Mouse (Mus musculus): Measurements from ENCODE around the gene Slc8a1. TPM values are rescaled to one million over a fixed set of nuclear protein-coding genes. Genes with fewer than 3 reads are reported as not detected.

Gene Slc8a1
- total RNA-seq (2023), result 100 to 1,000 TPM; 160 to 164 TPM

DNA sequence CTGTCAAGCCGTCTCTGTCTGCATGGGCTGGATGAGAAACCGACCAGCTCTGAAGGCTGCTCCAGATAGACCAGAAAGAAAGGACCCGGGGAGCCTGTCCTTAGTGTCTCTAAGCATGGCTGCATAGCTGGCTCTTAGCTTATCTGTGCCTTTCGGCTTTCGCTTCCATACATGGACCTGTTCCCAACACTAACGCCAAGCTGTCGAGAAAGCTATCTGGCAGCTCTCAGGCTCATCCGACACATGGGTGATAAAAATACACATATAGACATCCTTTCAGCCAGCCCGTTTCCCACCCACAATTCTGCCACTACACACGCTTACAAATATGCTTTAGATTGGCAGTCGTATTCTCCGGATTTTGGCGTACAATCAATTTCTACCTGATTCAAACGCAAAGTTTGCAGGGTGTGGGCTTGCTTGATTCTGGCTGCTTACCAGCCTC, at the start of gene Slc8a1:
Slc8a1 (minus strand) TSS at position 67 of the 445 bp plus-strand sequence.

DNA sequence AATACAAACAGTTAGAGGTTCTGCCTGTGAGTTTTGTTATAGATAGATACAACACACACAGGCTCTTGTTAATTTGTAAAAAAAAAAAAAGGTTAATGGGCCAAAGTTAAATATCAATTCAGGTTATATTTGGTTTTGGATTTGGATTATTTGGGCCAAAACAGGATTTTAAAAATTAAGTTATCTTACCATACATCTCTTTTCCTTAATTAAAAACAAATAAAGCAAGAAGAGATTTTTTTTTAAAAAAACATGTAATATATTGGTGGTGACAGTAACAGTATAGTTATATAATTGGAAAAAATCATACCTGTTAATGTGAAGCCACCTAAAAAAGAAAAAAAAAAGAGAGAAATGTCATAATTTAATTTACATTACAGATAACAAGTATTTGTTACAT, 296.7 kb downstream of the Slc8a1 start, which contains the start of gene Gm11096:
Gm11096 (plus strand) TSS at position 301 of the 400 bp plus-strand sequence.

Measured in monocyte, adult 59 days (primary cell).